Mouse (Mus musculus) hematopoietic stem cell, adult 5-6 weeks (primary cell): ENCODE results near the gene Immp2l. TPM values are rescaled to one million over a fixed set of nuclear protein-coding genes. Genes with fewer than 3 reads are reported as not detected.

Experiments
- ATAC-seq, 2 experiments: fragments of 125-278 bp in 1 of 2; replicated peaks in 1 of 2; 2 replicates each; pipeline ENCODE4 v1.8.0; 2016 to 2017; ENCODE audit warnings: inconsistent platforms in 2 of 2, mild to moderate bottlenecking in 2 of 2, moderate number of reproducible peaks in 2 of 2, low read depth in 1 of 2, moderate TSS enrichment in 1 of 2; ENCODE audit not compliant: low FRiP score in 2 of 2, poor library complexity in 2 of 2, severe bottlenecking in 2 of 2, insufficient read depth in 1 of 2, low TSS enrichment in 1 of 2
- total RNA-seq: library from RNA; stranded (forward); fragments of 172-1452, 232-1000 nt; gene quantifications from 2 replicates; pipeline ENCODE4 v1.2.3, GENCODE M21; 2017

The Immp2l gene
- total RNA-seq, 1 experiment from 2014 or later = 22.7 TPM

DNA sequence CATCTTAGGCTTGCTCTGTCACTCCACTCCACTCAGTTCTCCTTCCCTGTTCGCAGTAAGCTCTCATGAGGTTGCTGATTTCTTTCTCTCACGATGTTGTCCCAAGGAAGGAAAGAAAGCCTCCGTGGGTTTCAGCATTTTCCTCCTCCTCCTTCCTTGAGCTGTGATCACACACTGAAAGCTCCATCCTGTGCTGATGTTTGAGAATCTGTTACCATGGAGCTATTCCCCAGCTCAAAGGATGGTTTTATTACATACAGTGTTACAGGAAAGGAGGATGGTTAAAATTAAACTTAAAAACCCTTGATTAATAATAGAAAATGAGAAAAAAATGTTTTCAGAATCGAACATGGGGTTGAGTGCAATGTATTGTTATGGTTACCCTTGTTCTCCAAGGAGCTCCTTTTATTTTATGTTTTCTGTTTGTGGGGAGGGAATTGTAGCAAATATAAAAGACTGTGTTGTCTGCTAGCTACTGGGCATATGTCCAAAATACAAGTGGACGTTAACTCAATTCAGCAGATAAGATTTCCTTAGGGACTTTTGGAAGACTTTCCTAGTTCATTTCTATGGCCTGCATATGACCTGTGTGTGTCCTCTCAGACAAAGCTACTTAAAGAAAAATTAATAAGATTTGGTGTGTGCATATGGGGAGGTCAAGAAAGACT lies 853.5 kb downstream of the Immp2l start:
- ATAC-seq = no peak

- peak; percentile 97 to 98 for ATAC-seq
Measured at GRCm38 (mm10) chr12:41878493-41878892, 854.6 kb downstream of the Immp2l start.

GRCm38 (mm10) chr12:41878972-41879371 lies 855.1 kb downstream of the Immp2l start:
- no peak for ATAC-seq

GRCm38 (mm10) chr12:41879412-41879811 lies 855.5 kb downstream of the Immp2l start:
- no peak for ATAC-seq

DNA sequence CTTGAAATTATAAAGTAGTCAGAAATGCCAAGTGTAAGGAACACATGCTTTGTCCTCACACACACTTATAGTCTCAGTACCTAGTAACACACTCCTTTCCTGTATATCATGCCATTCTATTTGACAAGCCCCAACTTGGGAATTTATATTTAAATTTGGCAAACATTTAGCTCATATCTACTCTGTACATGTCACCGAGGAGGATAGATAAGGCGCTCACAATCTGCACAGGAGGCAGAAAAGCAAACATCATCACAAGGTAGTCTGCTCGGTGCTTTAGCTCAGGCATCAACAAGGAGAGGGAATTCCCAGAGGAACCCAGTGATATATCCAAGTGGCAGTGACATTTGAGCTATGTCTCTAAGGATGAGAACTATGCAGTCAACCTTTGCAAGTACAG lies 856.9 kb downstream of the Immp2l start:
- no peak for ATAC-seq

DNA sequence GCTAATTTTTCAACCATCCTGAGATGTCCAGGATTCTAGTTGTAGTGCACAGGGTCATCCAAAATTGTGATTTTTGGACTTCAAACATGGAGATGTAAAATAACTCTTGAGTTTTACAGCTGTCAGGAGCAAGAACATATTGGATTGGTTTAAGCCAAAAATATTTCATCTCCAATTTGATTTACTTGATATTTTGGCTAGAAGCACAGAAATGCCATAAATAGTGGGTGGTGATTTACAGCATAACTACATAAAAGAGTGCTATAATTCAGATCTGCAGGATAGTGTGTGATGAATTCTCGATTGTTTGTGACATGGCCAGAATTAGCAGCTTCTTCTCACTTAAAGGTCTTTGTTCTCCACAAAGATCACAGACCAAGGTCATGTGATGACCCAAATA lies 884.1 kb downstream of the Immp2l start:
- ATAC-seq = no peak

DNA sequence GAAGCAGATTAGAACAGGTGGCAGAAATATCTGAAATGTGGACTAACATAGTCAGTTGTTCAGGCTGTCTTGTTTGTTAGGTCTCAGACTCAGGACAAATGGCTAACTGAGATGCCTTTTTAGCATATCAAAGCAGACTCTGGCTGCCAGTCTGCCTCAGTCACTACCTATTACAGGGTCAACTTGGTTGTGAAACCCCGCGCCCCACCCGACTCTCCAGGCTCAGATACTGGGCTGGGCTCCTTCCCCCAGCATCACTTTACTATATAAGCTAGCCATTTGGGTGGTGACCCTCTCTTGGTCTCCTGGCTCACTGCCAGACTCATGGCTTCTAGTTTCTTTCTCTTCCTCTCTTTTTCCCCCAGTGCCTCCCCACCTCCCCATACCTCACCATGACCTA lies 887.7 kb downstream of the Immp2l start:
- no peak for ATAC-seq

GRCm38 (mm10) chr12:41937751-41938150 lies 913.9 kb downstream of the Immp2l start:
- ATAC-seq = no peak

DNA sequence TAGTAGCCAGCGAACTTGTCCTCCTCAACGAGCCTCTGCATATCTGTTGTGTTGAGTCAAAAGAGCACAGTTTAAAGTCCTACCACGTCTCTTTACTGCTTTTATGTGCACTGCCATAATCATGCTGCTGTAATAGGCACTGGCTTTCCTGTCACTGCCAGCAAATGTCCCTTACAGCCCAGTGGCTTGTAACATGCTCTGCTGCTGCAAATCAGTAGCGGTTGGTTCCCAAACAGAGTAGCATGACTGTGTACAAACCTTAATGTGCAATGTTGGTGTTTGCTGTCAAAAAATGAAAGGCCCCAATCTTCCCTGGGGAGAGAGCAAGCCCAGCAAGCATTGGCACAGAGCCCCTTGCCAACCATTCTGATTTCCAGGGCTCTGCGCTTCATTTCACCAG lies 918.0 kb downstream of the Immp2l start:
- no peak for ATAC-seq

DNA sequence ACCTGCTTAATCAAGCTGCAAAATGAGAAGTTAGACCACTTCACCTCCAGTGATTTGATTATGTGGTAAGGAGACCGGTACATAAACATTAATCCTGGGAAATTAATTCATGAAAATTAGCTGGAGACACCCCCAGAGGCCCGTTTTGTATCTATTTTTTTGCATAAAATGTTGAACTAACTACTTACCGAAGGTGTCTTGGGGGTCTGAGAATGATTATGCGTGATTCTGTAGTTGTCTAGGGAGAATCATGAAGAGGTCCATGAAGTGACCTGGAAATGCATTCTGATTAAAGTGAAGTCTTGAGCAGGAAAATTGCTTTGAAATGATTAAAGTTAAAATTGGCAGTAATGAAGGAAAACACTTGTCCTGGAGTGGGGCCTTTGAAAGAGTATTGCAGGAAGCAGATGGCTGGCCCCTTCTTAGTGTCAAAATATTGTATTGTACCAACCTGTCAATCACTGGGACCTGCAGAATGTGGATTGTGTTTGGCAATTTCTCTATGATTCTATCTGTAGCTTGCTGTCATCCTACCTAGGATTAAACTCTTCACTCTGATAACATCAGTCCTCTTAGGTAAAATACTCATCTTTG lies 920.3 kb downstream of the Immp2l start:
- ATAC-seq = 0 out of 4 replicates have a peak, but pooled peaks of 1 of the 2 experiments have one; percentile 22

DNA sequence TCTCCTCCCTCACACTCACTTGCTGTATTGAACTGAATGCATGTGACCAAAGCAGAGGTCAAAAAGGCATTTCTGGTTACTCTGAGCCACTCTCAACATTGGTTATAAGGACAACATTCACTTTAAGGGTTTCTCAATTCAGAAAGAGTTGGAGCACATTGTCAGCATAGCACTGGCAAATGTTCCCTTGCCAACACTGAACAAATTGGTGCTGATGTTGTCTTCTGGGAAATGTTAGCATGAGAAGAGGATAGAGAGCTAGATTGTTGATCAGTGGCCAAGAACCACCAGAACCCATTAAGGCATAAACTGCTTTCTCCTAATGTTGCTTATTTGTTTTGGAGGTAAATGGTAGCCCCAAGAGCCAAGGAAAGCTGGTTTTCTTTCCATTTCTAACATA lies 922.6 kb downstream of the Immp2l start:
- no peak for ATAC-seq

- ATAC-seq = no peak
Measured at GRCm38 (mm10) chr12:41949409-41949808, 925.5 kb downstream of the Immp2l start.

- ATAC-seq = no peak
Measured at GRCm38 (mm10) chr12:41949841-41950241, 926.0 kb downstream of the Immp2l start.

GRCm38 (mm10) chr12:41950726-41951125 lies 926.8 kb downstream of the Immp2l start:
- ATAC-seq = no peak

DNA sequence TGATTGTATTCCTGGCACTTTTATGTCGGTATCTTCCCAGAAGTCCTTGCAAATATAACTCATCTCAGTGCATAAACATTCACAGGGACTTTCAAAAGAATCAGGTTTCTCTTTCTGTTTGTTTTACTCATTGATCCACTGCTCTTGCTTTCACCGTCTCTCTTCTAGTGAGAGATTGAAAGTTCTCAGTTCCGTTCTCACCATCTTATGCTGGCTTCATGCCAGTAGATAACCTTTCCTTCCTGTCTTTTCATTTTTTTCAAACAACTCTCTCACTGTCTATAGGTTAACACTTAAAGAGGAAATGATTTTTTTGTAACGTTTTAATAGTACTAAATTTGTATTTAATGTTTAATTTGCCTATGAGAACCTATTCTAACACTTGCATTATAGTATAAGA lies 937.1 kb downstream of the Immp2l start:
- ATAC-seq = peak in 1 of 2 experiments; percentile 37; a peak in 2 of 4 replicates

GRCm38 (mm10) chr12:41991408-41991807 lies 967.5 kb downstream of the Immp2l start:
- no peak for ATAC-seq
